Mouse (Mus musculus) urinary bladder, postnatal 4 days (tissue): ENCODE results near the gene Olfr1202.

Experiments used
- DNase-seq, 2 experiments: peaks; one replicate each; pipeline ENCODE4 v3.0.0; 2021 to 2022; ENCODE audit warnings: low spot score in 2 of 2

The Olfr1202 gene

DNA sequence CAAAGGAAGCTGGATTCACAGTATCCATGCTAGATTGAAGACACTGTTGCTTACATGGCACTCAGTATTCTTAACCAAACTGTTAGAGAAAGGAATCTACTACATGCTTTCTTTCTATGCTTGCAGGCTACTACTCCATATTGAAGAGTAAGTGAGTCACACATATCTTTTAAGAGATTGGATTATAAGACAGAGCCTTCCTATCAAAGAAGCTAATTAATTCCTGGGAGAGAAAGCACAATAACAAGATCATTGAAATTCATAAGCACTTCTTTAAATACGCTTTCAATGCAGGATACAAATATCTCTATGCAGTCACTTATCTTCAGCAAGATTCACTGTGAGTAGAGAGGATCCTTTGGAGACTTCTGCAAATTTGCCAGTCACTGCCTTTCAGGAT lies at the start of gene Olfr1202:
TSS of gene Olfr1202 (plus strand) at position 301 of the 400 bp plus-strand sequence.
- no peak for DNase-seq

DNA sequence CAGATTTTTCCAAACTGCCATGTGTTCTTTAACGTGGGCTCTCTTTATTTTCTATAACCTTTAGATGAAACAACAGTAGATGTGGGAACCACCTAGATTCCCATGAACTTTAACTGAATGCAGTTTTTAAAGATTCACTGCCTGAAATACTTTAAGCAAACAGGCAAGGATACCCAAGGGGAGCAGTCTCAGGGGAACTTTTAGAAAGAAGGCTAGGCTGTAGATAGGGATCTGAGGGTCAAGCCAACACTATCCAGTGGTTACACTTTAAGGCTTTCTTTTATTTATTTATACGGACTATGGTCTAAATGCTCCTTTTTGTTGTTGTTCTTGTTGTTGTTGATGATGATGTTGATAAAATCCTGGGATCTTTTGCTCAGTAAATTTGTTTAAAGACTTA lies 43.9 kb upstream of the Olfr1202 start, which contains the start of gene Olfr1200:
TSS of gene Olfr1200 (minus strand) at position 101 of the 400 bp plus-strand sequence.
- no peak for DNase-seq

DNA sequence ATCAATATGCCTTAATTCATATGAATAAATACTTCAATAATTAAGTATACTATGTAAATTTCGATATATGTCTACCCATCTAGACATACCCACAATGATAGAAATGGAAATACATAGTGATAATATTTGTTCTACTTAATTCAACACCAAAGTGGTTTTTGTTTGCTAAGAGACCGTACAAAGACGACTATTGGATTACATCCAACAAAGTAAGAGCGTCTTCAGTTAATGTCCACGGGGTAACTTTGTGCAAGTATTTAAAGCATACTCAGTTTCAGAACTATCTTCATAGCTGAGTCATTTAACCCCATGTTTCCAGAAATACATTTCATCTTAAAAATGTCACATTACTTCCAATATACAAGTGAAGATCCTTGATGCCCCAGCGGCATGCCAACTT lies 21.6 kb upstream of the Olfr1202 start, which contains the start of gene Olfr1201:
TSS of gene Olfr1201 (plus strand) at position 301 of the 400 bp plus-strand sequence.
- no peak for DNase-seq

DNA sequence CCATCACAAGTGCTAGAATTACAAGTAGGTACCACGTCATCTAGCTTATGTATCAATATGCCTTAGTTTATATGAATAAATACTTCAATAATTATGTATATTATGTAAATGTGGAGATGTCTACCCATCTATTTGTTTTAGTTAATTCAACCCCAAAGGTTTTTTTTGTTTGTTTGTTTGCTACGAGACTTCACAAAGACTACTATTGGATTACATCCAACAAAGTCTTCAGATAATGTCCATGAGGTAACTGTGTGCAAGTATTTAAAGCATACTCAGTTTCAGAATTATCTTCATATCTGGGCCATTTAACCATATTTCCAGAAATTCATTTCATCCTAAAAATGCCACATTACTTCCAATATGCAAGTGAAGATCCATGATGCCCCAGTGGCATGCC lies 15.1 kb downstream of the Olfr1202 start, which contains the start of gene Olfr1205:
TSS of gene Olfr1205 (plus strand) at position 301 of the 400 bp plus-strand sequence.
- no peak for DNase-seq

DNA sequence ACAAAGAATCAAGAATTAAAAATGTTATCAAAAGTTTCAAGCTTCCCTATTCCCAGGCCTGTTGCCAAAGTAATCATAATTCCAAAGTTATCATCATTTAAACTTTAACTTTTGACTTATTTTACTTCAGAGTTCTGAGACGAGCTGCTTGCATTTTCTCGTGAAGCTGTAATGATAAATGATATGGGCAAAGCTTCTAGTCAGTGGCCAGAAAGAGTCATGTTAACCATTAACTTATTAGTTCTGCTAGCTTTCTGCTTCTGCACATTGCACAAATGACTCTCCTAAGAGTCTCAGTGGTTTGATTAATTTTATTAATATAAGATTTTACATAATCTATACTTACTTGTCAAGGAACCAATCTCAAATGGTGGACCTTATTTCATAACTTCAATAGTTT lies 24.2 kb downstream of the Olfr1202 start:
- DNase-seq: no peak

DNA sequence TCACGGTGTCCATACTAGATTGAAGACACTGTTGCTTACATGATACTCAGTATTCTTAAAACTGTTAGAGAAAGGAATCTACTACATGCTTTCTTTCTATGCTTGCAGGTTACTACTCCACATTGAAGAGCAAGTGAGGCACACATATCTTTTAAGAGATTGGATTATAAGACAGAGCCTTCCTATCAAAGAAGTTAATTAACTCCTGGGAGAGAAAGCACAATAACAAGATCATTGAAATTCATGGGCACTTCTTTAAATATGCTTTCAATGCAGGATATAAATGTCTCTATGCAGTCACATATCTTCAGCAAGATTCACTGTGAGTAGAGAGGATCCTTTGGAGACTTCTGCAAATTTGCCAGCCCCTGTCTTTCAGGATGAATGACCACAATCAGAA lies 34.7 kb downstream of the Olfr1202 start, which contains the start of gene Olfr1204:
TSS of gene Olfr1204 (plus strand) at position 301 of the 400 bp plus-strand sequence.
- no peak for DNase-seq

DNA sequence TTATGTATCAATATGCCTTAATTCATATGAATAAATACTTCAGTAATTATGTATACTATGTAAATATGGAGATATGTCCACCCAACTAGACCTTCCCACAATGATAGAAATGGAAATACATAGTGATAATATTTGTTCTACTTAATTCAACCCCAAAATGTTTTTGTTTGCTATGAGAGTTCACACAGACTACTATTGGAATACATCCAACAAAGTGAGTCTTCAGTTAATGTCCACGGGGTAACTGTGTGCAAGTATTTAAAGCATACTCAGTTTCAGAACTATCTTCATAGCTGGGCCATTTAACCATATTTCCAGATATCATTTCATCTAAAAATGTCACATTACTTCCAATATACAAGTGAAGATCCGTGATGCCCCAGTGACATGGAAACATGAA lies 48.6 kb downstream of the Olfr1202 start, which contains the start of gene Olfr1206:
TSS of gene Olfr1206 (plus strand) at position 301 of the 400 bp plus-strand sequence.
- DNase-seq: no peak
